Mouse (Mus musculus) forebrain, embryonic 11.5 days (tissue): ENCODE measurements around the gene Pigv. TPM values are rescaled to one million over a fixed set of nuclear protein-coding genes. Genes with fewer than 3 reads are reported as not detected.

Source experiments
- ATAC-seq: fragments of 200-750 bp; cut with Nextera tagmentation; replicated peaks from 2 replicates; pipeline ENCODE4 v1.8.0; 2017; ENCODE audit warnings: moderate TSS enrichment; ENCODE audit not compliant: low FRiP score
- DNase-seq: peaks from one replicate; pipeline ENCODE4 v3.0.0-alpha.2; 2017; ENCODE audit warnings: low spot score
- H3K27ac ChIP-seq: fragments of 300-500 bp; sonication (generic); 2 replicates; pipeline ENCODE4 v1.5.1; 2014; ENCODE audit warnings: low read depth, low read length
- H3K27me3 ChIP-seq: fragments of 300-500 bp; sonication (generic); 2 replicates; pipeline ENCODE4 v1.6.1; 2014; ENCODE audit warnings: mild to moderate bottlenecking, low read length, mixed read lengths; ENCODE audit not compliant: control insufficient read depth, insufficient read depth
- H3K36me3 ChIP-seq: fragments of 300-500 bp; sonication (generic); 2 replicates; pipeline ENCODE4 v1.6.1; 2014; ENCODE audit warnings: mild to moderate bottlenecking, low read length, moderate library complexity, mixed read lengths; ENCODE audit not compliant: control insufficient read depth, insufficient read depth
- H3K4me1 ChIP-seq: fragments of 300-500 bp; sonication (generic); replicated peaks from 2 replicates; pipeline ENCODE4 v1.6.1; 2014; ENCODE audit warnings: low read length, mixed read lengths; ENCODE audit not compliant: control insufficient read depth, insufficient read depth
- H3K4me2 ChIP-seq: fragments of 300-500 bp; sonication (generic); 2 replicates; pipeline ENCODE4 v1.6.1; 2014; ENCODE audit warnings: low read depth, mild to moderate bottlenecking, low read length, moderate library complexity, mixed read lengths; ENCODE audit not compliant: severe bottlenecking
- H3K4me3 ChIP-seq: fragments of 300-500 bp; sonication (generic); 2 replicates; pipeline ENCODE4 v1.5.1; 2014; ENCODE audit warnings: low read depth, low read length
- H3K9ac ChIP-seq: fragments of 300-500 bp; sonication (generic); 2 replicates; pipeline ENCODE4 v1.6.1; 2014; ENCODE audit warnings: low read length
- H3K9me3 ChIP-seq: fragments of 300-500 bp; sonication (generic); 2 replicates; pipeline ENCODE4 v1.6.1; 2016; ENCODE audit warnings: low read length, mixed read lengths; ENCODE audit not compliant: control insufficient read depth
- WGBS: fragments of 180-500 bp; shearing (Covaris S2); extraction: QIAGEN DNeasy Blood & Tissue Kit; methylation state at CpG from one replicate; pipeline ENCODE4 v1.1.7; 2014; 5-methylcytosine and 5-hydroxymethylcytosine counted together
- polyA plus RNA-seq: library from polyadenylated mRNA; unstranded; fragments of >200 nt; fragmentation: Nextera tagmentation; extraction: Ambion mirVana; gene quantifications from 2 replicates; pipeline ENCODE4 v1.2.1, GENCODE M21; 2014

The Pigv gene
- 17.2 and 17.8 TPM in 2 replicates for polyA plus RNA-seq

- Histone ChIP-seq H3K27ac (peak within 1 kb of the TSS; percentile 98), H3K36me3 (no peaks in the 10 kb centered on the region), H3K9ac (peak within 1 kb of the TSS; percentile 74), H3K4me1 (peaks cover 20% of the 10 kb centered on the region), H3K27me3 (no peaks in the 10 kb centered on the region), H3K4me2 (peak within 1 kb of the TSS; percentile 76), H3K9me3 (no peaks in the 10 kb centered on the region), H3K4me3 (peak within 1 kb of the TSS; percentile 71)
- DNase-seq: peak; percentile 97
- peak; percentile 84 for ATAC-seq
- WGBS: under 1% methylated on average over 76 of the region's 76 CpGs
These were observed at the start of gene Pigv for GRCm38 (mm10) chr4:133671881-133672844. Gene Pigv, minus strand, starts transcription at chr4:133672647.

DNA sequence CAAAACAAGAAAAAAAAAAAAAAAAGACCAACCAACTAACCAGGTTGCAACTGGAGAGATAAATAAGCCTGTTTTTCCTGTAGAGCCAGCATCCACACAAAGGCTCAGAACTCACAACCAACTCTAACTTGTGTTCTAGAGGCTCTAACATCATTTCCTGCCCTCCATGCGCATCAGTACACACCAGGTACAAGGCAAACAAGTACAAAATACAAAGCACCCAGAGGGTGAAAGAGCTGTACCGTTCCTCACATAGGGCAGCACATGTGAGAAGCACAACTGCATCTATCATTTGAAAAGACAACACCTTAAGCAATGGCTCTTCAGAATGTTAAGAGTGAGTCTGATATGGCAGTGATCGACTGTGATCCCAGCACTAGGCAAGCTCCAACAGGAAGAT lies 47.3 kb upstream of the Pigv start:
- Histone ChIP-seq H3K9ac (no peak overlapping the region), H3K27ac (no peak overlapping the region), H3K4me2 (no peak overlapping the region), H3K36me3 (peaks cover 23% of the 10 kb centered on the region; the same call in 1 of the 2 replicates), H3K27me3 (no peaks in the 10 kb centered on the region), H3K9me3 (no peaks in the 10 kb centered on the region), H3K4me1 (no peaks in the 10 kb centered on the region), H3K4me3 (no peak overlapping the region)
- DNase-seq: no peak
- no peak for ATAC-seq
- WGBS: 94% methylated on average over 3 of the region's 3 CpGs

GRCm38 (mm10) chr4:133712755-133713154 lies 40.3 kb upstream of the Pigv start:
- Histone ChIP-seq H3K4me1 (no peaks in the 10 kb centered on the region; the same call in none of the 2 replicates), H3K27ac (no peak overlapping the region), H3K9me3 (no peaks in the 10 kb centered on the region), H3K4me3 (no peak overlapping the region), H3K9ac (no peak overlapping the region), H3K4me2 (no peak overlapping the region), H3K27me3 (no peaks in the 10 kb centered on the region), H3K36me3 (peaks cover 6% of the 10 kb centered on the region)
- 91% methylated on average over 5 of the region's 5 CpGs for WGBS
- DNase-seq: no peak
- ATAC-seq: no peak

DNA sequence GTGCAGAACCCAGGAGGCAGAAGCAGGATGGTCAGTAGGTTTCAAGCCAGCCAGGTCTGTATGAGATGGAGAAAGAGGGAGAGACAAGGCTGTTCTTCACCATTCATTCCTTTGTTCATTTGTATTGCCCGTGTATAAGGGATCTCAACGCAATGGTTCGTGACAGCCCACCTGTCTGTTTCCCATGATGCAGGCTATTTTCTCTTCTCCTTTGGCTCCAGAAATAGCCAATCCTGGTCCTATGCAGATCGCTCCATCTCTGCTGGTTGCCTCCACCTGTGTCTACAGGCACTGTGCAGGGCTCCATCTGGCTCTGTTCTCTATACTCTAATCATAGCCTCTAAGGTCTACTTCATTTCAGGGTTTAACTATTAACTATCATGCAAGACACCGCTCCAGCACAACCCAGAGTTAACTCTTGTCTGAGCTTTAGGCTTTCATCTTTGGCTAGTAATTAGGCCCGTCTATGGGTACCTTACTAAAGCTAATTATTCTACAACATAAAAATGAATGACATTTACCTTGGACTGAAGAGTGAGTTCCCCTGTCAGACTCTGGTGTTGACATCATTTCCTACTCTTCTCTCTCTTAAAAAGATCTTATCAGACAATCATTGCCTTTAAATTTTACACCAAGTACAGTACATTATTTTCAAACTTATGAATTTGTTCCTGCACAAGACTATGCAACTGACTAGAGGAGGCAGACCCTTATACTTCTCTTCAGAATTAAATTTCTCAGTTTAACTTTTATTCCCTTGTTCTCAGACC lies 39.0 kb upstream of the Pigv start:
- H3K4me2 ChIP-seq: no peak overlapping the region
- no peaks in the 10 kb centered on the region for H3K9me3 ChIP-seq
- ATAC-seq (no peak), DNase-seq (no peak)
- no peaks in the 10 kb centered on the region; the same call in none of the 2 replicates for H3K4me1 ChIP-seq
- no peak overlapping the region for H3K4me3 ChIP-seq
- H3K9ac ChIP-seq: no peak overlapping the region
- no peaks in the 10 kb centered on the region for H3K27me3 ChIP-seq
- WGBS: 86% methylated on average over 6 of the region's 6 CpGs
- H3K36me3 ChIP-seq: peaks cover 6% of the 10 kb centered on the region
- no peak overlapping the region for H3K27ac ChIP-seq

GRCm38 (mm10) chr4:133709395-133709794 lies 36.9 kb upstream of the Pigv start:
- Histone ChIP-seq H3K9ac (no peak overlapping the region), H3K4me1 (no peaks in the 10 kb centered on the region; the same call in none of the 2 replicates), H3K4me3 (no peak overlapping the region), H3K27me3 (no peaks in the 10 kb centered on the region), H3K9me3 (no peaks in the 10 kb centered on the region), H3K27ac (no peak overlapping the region), H3K4me2 (no peak overlapping the region), H3K36me3 (peaks cover 9% of the 10 kb centered on the region)
- 23% methylated on average over 2 of the region's 2 CpGs for WGBS
- no peak for DNase-seq
- ATAC-seq: no peak

- DNase-seq: no peak
- H3K9ac ChIP-seq: no peak overlapping the region
- no peak for ATAC-seq
- H3K36me3 ChIP-seq: peaks cover 6% of the 10 kb centered on the region
- no peaks in the 10 kb centered on the region for H3K9me3 ChIP-seq
- H3K4me2 ChIP-seq: no peak overlapping the region
- H3K27me3 ChIP-seq: no peaks in the 10 kb centered on the region
- 77% methylated on average over 1 of the region's 1 CpGs for WGBS
- no peak overlapping the region for H3K27ac ChIP-seq
- H3K4me3 ChIP-seq: no peak overlapping the region
- no peaks in the 10 kb centered on the region; the same call in none of the 2 replicates for H3K4me1 ChIP-seq
These were observed 35.0 kb upstream of the Pigv start for GRCm38 (mm10) chr4:133707464-133707863.

DNA sequence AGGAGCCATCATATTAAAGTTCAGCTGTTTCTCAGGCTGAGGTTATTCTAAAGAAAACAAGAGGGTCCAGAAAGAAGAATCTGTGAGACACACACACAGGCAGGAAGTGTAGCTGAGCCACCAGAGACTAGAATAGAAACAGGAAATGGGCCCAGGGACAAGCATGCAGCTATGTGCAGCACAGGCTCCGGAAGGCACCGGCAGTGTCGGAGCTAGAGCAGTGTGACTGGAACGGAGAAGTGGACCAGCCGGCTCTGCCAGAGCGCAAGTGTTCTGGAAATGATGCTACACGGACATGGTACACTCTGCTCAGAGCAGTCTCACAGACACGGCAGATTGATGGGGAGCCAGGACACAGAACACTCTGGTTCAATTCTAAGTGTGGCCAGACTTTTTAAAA lies 34.5 kb upstream of the Pigv start:
- no peak overlapping the region for H3K27ac ChIP-seq
- H3K9ac ChIP-seq: no peak overlapping the region
- no peaks in the 10 kb centered on the region for H3K9me3 ChIP-seq
- WGBS: 85% methylated on average over 8 of the region's 8 CpGs
- no peak overlapping the region for H3K4me2 ChIP-seq
- no peaks in the 10 kb centered on the region; the same call in none of the 2 replicates for H3K4me1 ChIP-seq
- H3K36me3 ChIP-seq: peaks cover 6% of the 10 kb centered on the region
- no peaks in the 10 kb centered on the region for H3K27me3 ChIP-seq
- ATAC-seq (no peak), DNase-seq (no peak)
- H3K4me3 ChIP-seq: no peak overlapping the region

DNA sequence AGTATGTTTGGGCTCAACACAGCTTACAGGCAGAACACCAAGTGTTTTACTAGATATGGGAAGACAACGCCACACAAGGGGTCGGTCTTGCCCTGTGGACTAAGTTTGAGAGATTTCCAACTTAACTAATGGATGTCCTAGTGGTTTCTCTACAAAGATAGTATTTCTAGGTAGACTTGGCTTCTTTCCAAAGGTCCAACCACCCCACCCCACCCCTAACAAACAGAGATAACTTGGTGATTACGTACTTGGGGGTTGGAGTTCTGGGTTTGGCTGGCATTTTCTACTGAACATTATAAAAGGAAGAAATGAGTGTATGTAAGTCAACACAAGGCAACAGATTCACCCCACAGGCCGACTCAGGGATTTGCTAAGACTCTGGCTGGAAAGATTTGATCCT lies 32.6 kb upstream of the Pigv start:
- H3K36me3 ChIP-seq: peaks cover 4% of the 10 kb centered on the region; the same call in 1 of the 2 replicates
- DNase-seq (no peak), ATAC-seq (no peak)
- no peaks in the 10 kb centered on the region for H3K9me3 ChIP-seq
- no peak overlapping the region for H3K4me2 ChIP-seq
- H3K4me1 ChIP-seq: no peaks in the 10 kb centered on the region; the same call in 1 of the 2 replicates
- 92% methylated on average over 4 of the region's 4 CpGs for WGBS
- no peak overlapping the region for H3K4me3 ChIP-seq
- H3K27me3 ChIP-seq: no peaks in the 10 kb centered on the region
- no peak overlapping the region for H3K9ac ChIP-seq
- H3K27ac ChIP-seq: no peak overlapping the region
